Mouse (Mus musculus) cerebellum, adult 8-10 months (tissue): ENCODE measurements around the gene Ccdc92b.
"Not testable (repeated sequence)": the region's sequence is repeated elsewhere in the genome, so short reads cannot be mapped to it uniquely, and the experiment has no call there.

Experiments
- DNase-seq: peaks from one replicate; pipeline ENCODE4 v3.0.0; 2022

The Ccdc92b gene

DNA sequence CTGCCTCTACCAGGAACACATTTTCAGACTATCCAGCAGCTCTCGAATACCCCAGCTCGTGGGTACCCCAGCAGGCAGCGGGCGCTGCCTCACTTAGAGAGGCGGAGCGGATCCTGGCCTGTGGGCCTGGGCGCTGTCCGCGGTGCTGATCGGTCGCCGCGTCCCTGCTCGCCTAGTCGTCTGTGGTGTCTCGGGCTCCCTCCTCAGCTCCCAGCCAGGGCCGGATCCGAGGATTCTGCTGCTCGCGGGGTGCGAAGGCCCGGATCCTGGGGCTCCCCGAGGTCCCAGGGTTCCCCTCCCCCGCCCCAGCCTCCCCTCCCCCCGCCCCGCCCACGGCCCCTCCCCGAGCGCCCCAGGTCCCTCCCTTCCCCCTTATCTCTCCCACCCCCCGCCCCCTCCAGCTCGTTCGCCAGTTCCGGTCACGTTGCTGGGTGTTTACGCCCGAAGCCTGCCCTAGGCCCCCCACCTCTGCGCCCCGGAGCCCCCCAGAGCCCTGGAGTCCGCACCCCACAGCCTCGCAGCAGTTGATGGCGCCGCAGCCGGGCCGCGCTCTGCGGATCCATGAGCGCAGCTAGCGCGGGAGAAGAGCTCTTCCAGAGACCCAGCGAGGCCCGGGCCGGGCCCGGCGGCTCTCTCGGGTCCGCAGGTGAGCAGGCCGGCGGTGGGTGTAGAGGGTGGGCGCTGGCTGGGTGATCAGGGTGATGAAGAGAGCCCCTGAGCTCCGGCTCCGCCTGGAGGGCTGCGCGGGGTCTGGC lies at the start of gene Ccdc92b:
Ccdc92b (plus strand) TSS at position 405 of the 755 bp plus-strand sequence.
- DNase-seq: peak; percentile 73

DNA sequence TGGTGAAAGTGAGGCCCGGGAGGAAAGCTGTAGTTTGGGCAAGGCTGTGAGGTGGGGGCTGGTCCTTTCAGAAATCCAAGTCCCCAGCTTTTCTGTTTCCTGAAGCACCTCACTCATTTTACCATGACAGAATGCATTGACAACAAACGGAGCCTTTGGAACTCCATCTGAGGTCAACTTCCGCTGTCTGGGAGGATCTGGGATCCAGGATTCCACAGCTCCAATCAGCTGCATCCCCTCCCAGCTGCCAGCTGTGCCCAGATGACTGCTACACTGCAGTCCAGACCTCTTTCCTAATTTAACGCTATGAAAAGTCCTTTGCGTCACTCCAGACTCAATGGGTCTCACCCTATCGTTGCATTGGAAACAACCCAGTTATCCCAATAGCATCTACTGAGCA lies 49.7 kb upstream of the Ccdc92b start:
- no peak for DNase-seq

DNA sequence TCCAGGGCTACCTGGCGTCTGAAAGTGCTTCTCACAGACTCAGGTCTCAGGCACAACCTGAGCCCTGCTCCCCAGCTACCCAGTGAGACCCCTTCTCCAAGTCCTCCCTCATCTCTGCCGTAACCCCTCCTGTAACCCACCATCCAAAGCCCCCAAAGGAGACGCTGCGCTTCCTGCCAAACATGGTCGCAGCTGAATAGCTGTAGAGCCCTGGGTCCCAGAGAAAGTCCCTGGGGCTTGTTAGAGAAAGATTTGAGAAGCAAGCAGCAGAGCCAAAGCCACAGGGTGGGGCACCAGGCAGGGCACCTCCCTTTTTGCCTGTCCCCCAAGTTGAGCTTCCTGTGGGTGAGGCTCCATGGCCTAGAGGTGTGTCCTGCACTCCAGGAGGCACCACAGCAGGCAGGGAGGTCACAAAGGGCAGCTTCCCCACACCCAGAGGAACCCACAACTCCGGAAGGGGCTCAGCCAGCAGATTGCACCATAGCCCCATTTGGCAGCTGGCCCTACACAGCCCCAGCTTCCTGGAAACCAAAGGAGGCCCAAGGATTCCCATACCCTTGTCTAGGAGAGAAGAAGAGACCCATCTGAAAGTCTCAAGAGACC lies 46.8 kb upstream of the Ccdc92b start:
- no peak for DNase-seq

DNA sequence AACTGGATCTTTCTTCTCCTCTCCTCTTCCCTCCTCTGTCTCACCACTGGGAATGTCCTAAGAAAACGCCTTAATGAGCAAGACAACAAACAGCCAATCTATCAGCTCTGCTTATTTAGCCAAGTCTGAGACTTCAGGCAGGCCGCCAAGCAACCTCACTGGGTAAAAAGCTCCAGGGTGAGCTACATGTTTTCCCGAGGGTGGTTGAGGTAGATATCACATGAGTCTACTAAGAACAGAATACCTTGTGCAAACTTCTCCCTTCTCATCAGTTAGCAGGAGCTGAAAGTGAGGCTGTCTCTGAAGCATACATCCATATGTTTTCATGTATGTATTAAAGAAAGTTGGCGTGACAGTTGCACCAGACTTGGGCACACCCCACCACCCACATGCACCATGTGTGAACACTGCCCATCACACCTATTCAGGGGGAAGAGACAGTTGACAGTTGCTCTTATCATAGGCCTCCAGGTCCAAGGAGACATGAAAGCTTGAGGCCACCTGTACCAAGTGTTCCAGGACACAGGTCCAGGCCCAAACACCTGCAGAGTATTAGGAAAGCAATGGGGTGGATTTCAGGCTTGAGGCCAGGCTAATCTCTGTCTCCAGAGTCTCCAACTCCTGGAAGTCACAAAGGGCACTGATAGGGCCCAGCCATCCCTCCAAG lies 44.5 kb upstream of the Ccdc92b start:
- no peak for DNase-seq

DNA sequence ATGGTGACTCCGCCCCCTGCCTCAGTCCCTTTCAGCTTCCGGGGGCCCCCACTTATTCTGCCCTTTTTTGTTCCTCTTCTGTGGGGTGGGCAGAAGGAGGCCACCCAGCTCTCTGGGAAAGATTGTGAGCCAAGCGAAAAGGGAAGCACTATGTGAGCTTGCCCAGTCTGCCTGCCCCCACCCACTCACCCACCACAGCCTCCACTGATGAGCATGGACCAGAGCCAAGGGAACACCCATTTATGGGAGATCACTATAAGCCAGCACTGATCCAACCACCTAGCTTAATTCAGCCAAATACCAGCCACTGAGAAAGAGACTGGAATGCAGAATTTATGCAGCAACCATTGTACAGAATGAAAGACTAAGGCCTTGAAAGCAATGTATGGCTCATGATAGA lies 43.5 kb upstream of the Ccdc92b start:
- DNase-seq: no peak

DNA sequence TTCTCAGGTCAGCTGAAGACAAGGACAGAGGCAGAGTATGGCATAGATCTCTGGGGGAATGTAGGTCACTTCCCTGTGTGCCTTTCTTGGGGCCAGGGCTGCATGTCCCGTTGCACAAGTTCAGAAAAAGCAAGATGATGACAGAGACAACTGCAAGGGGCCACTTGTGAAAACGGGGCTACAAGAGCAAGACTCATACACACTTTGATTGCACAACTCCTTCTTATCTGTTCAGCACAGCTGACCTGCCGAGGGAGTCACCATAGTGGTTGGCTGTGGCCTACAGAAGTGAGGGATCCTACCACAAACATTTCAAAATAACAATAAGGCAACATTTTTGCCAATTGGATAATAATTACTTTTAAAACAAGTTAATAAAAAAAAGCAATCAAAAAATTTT lies 42.3 kb upstream of the Ccdc92b start:
- no peak for DNase-seq

DNA sequence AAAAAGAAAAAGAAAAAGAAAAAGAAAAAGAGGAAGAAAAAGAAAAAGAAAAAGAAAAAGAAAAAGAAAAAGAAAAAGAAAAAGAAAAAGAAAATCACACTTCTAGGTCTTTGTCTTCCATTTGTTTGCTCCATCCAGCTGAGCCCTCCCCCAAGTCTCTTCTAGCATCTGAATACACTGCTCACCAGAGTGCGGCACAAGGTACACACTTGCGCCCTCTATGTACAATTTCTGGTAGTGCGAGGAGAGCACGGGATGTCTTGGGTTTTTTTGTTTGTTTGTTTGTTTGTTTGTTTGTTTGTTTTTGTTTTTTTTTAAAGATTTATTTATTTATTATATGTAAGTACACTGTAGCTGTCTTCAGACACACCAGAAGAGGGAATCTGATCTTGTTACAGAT lies 38.1 kb upstream of the Ccdc92b start:
- DNase-seq: not testable (repeated sequence)

DNA sequence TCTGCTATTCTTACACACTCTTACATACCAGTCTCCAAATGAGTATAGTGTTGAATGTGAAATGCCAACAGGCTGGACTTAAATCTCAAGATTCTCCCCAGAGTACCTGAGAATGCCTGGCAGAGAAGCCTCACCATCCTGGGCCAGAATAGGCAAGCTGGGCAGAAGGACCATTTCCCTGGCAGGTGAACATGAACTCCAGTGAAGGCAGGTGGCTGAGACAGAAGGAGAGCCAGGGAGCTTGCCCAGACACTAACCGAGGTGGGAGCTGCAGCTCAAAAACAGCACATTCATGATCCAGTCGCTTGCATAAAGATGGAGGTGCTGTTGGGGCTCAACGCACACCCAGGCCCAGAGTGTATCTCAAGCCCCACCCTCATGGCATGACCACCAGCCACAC lies 36.9 kb upstream of the Ccdc92b start:
- DNase-seq: peak; percentile 66

DNA sequence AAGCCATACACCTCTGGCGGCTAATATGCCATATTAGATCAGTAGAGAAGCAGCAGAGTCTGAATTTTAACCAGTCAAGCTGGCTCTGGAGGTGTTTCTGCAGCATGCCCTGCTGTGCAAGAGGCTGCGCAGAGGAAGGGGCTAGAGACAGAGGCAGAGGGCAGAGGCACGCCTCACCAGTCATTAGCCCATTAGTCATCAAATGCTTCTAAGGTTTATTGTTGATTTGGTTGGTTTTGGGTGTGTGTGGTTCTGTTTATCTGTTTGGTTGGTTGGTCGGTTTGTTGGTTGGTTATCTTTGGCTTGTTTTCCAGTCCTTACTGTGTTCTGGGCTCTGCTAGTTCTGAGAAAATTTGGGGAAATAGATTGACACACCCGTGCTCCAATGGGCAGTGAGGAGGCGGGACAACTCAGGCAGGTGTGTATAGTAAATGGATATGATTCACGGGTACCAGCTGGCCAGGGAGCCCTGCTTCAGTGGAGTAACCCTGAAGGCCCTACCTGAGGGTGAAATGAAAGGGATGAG lies 35.5 kb upstream of the Ccdc92b start:
- DNase-seq: no peak

DNA sequence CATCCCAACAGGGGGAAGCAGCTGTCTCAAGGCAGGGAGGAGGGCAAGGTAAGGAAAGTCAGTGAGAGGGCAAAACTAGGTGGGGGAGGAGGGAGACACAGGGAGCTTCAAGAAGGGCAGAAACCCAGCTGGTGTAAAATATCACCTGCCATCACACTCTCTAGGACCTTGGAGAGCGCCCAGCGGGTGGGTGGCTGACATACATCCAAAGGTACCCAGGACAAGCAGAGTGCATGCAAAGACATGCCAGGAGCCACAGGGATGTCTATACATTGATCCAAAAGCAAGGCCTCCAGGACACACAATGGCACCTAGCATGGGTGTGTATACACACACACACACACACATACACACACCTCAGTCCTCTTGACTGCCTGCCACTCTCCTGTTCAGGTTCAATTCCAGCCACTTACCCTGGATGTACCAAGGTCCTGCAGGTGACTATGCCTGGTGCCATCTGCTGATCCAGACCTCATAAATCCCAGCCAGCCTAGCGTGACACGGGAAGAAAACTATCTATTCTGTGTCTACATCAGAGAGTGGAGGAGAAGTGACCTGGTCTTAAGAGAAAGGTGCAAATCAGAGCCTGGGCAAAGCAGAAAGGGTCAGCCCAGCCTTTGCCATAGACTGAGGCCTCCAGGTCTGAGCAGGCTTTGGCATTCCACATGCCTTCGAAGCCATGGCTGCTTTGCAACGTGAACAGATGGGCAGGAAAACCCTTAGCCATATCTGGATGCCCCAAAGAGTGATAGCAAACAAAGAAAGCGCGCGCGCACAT lies 34.3 kb upstream of the Ccdc92b start:
- no peak for DNase-seq

DNA sequence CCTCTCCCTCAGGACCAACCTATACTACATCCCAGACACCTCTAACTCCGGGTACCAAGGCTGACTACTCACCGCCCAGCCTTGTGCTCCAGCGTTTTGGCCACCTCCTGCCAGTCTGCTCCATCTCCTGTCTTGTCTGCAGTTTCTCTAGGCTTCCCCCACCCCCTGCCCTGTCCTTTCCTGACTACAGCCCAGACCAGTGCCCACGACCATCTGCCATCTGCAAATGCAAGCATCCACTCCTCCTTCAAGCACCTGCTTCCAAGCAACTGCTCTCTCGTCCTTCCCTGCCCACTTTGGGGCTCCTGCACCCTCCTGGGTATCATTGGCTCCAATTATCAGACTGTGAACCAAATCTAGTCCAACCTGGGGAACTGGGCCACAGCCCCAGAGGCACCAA lies 33.0 kb upstream of the Ccdc92b start:
- no peak for DNase-seq

DNA sequence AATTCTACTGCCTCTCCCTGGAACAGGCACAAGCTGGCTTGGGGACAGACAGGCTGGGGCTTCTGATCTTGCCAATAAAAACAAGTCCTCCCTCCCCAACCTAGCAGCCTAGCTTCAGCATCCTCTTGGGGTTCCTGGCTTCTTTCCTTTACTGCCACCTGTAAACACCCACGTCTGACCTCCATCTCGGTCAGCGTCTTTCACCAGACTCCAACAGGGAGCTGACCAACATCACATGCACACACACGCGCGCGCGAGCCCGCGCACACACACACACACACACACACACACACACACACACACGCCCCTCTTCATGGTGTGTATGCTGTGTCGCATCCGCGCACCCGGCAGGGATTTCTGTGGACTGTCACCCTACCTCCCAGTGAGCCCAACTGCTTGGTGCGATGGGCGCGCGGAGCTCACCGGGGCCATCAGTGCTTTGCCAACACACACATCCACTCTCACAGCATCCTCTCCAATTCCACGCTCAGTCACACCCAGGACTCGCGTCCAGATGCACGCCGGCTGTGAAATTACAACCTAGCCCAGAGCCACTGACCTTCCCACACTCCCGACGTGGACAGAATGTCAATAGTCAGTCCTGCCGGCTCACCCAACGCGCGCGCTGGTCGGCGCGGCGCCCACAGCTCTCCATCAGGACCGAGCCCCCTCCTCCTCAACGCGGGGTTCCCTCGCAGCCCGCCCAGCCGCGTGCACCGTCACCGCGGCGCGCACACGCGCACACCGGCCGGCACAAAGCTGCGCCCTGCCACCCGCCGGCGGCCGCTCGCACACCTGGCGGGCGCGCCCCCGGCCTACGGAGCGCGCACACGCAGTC lies 29.8 kb upstream of the Ccdc92b start:
- peak; percentile 69 for DNase-seq

DNA sequence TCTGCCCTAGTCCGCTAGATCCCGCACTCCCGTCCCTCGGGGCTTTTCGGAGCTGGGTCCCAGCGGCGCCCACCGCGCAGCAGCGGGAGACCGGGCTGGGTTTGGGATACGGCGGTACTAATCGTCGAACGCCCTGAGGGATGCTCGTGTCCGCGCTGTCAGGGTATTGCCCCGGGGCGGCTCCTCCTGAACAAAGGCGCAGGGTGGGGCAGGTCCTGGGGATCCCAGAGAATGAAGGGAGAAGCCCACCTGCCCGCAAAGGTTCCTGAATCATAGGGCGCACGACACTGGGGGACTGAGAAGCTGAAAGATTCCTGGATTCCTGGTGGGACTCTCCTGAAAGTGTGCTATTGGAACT lies 29.2 kb upstream of the Ccdc92b start:
- no peak for DNase-seq

DNA sequence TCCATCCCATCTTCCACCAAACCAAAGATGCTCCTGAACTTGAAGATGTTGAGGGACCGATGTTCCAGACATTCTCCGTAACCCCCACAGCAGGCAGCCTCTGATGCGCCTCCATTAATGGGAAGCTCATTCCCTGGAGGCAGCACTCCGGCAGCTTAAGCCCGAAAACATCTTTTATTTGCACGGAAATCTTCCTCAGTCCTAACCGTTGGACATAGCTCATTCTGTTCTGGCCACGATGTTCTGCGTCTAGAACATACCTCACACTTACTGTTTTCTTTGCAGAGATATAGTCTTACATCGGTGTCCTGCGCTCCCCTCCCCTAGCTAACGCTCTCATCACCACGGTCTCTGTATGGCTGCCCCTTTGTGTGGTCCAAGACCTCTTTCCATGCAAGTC lies 28.7 kb upstream of the Ccdc92b start:
- no peak for DNase-seq

DNA sequence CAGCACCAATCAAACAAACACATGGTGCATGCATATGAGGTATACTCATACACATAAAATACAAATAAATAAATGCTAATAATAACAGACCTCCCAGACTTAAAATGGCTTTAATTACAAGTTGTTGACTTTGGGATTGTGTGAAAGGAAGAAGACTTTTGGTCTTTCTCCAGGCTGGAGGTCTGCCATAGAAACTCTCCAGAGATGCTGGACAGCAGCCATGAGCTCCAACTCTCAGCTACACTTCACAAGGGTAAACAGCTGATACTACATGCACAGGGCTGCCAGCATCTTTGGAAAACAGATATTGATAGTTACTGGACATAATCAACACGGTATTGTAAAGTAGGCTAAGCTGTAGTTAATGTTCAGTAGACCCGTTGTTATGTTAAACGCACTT lies 27.2 kb upstream of the Ccdc92b start:
- DNase-seq: no peak

DNA sequence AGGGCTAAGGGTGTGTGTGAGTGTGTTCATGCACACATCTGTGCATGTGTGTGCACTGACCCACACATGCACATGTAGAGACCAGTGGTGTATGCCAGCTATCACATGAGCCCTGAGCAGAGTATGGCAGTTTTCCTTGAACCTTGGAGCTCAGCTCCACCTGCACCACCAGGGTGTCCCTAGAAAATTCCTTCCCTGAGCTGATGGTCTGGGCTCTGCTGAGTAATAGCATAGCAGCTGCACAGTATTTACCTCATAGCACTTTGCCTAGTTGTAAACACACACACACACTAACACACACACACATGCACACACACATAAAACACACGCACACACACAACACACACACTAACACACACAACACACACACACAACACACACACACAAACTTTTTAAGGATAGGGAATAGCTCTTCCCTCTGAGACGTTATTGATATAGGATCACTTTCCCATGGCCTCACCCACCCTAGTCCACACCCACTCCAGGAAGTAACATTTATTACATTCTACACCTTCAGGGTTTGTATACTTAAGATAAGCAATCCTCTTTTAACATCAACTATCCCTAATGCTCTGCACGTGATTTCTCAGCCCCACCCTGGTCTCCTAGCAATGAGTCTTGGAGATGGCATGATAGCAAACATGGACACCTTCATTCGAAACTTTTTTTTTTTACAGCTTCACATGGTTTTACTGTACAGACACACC lies 22.0 kb upstream of the Ccdc92b start:
- DNase-seq: no peak

DNA sequence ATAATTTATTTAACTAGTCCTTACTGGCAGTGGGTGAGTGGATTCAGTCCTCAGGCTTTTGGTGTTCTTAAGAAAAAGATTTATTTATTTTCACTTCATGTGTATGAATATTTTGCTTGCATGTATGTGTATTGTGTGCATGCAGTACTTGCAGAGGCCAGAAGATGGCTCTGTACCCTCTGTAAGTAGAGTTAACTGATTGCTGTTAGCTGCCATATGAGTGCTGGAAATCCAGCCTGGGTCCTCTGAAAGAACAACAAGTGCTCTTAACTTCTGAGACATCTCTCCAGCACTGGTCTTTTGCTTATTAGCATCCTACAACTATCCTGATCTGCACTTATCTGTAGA lies 21.4 kb upstream of the Ccdc92b start:
- DNase-seq: no peak

DNA sequence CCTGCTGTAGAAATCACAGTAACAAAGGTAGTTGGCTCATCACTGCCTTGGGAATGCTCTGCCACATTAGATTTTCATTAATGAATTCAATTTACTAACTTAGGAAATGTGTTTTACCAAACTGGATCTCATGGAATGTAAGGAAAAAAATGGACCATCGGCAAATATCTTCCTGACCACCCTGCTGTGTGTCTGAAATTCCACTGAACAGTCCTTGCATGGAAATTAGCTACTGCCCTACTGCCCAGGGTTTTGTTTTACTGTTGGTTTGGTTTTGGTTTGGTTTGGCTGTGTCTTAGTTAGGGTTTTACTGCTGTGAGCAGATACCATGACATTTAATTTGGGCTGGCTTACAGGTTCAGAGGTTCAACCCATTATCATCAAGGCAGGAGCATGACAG lies 17.1 kb upstream of the Ccdc92b start:
- DNase-seq: no peak

DNA sequence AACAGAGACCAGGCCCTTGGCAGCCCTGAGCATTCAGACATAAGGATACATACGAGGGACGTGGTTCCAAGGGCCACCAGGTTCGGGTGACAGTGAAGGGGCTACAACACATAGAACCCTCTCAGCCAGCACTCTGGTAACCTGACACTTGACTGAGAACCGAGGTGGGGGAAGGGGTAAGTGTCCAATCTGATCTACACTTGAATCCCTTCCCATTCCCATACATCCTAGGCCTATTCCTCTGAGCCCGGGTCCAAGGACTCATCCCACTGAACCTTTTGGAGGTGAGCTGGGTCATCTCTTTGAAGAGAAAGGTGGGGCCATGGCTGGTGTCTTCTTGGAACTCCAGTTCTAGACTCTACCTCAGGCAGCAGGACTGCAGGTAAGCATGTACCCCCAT lies 9.3 kb upstream of the Ccdc92b start:
- no peak for DNase-seq

DNA sequence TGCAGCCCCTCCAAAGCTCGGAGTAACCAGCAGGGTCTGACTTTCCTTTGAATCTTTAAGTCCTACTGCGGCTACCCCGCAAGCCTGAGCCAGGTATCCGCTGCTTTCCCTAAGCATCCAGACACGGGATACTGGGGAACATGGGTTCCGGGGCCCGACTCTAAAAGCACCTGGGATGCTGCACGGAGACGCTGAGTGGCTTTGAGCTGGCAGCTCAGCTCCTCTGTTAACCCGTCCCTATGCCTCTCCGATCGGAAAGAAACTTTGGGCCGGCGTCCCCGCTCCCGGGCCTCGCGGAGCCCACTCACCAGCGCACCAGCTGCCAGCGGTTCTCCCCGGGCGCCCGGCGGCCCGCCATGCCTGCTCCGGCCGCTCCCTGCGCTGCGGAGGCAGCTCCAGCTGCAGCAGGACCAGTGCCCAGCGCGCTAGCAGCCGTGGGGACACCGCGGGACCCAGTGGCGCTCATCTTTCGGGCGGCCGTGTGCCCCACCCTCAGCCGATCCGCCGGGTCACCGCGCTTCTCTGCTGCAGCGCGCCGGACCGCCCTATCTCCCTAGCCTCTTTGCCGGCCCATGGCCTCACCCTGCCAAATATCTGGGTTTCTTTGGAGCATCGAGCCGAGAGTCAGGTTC lies 8.7 kb upstream of the Ccdc92b start, which contains the start of gene Rap1gap2:
Rap1gap2 (minus strand) TSS at position 371 of the 632 bp plus-strand sequence.
- no peak for DNase-seq

DNA sequence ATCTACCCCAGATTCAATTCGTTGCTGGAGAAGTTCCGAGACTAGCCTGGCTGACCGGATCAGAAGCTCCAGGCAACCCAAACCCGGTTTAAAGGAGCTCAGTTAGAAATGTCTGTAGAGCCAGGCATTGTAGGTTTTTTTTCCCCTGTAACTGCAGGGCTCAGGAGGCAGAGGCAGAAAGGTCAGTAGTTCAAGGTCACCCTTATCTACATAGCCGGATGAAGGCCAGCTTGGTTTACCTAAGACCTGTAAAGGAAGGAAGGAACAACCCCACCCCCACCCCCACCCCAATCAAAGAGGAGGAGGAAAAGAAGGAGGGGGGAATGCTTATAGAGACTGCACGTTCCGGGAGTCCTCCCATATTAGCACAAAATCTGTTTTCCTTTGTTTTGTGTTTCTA lies 8.0 kb upstream of the Ccdc92b start:
- no peak for DNase-seq
